Mouse (Mus musculus) urinary bladder, postnatal 10 days (tissue): ENCODE results near the gene Rsrc2.
"Not testable (repeated sequence)": the region's sequence is repeated elsewhere in the genome, so short reads cannot be mapped to it uniquely, and the experiment has no call there.

ENCODE experiments used
- DNase-seq: peaks from one replicate; pipeline ENCODE4 v3.0.0; 2022; ENCODE audit warnings: low spot score

Gene Rsrc2

DNA sequence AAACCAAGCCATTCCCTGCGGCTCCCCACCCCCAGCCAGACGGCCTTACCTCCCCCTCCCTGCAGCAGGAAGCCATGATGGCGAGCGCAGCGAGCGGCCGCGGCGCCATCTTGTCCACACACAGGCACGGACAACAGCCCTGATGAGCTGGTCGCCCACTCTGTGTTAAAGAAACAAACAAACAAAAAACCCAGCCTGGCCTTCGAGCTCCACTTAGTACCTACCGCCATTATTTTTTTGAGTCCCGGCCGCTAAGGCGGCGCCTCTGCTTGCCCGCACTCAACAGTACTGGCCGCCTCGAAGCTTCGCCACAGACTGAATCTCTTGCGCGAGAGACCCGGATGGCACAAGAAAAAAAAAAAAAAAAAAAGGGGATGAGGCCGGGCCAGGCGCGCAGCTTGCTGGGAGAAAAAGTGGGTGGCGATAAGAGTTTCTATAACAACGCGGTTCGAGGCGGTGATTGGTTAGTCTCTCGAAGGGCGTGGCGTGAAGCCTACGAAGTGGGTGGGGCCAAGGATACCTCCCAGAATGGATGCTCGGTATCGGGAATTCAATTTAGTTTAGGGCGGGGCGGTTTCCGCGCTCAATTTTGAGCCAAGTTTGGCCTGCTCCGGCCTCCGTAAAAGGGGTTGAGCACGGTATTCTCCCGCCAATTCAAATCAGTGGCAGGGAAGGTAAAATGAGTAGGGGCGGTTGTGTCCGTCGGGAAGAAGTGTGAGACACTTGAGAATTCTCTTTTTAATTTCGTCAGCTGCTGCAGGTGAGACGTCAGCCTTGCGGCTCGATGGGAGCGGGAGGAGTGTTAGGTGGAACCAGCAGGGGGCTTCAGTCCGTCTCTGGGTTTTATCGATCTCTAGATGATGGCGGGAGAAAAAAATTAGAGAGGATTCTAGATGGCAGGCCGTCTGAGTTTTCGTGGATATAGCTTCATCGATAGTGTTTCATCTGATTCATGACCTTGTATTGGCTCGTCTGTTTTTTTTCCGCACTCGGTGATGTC is at the start of gene Rsrc2, which contains the start of gene Kntc1:
Gene Rsrc2 (minus strand): TSS at position 350 of the 1,000 bp plus-strand sequence.
Gene Kntc1 (plus strand): TSS at position 652 of the 1,000 bp plus-strand sequence.
- DNase-seq: peak; percentile 92

DNA sequence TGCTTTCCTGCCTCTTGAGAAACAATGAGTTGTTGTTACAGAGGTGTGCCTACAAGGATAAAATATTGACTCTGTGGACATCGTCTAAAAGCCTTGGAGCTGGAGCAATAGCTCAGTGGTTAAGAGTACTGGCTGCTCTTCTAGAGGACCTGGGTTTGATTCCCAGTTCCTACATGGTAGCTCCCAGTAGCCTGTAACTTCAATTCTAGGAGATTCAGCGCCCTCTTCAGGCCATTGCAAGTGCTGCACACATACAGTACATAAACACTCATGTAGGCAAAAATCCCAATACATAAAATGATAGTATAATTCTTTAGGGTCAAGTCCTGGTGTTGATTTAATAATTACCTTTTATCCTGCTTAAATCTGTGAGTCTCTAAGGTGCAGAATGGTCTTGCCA is 43.9 kb upstream of the Rsrc2 start:
- no peak for DNase-seq

DNA sequence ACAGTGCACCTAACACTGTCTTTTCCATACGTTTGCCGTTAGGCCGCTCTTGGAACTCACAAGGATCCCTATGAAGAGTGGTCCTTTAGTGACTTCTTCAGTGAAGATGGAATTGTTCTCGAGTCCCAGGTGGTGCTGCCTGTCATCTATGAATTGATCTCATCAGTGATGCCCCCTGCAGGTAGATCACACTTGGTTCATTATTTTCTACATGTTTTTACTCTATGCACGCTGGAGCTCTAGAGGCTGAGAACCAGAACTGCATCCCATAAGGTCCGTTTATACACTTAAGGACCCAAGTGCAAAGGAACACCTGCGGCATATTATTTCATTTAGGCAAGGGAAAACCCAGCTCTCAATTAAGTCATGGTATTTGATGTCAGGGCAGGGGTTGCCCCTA is 39.8 kb upstream of the Rsrc2 start:
- no peak for DNase-seq

GRCm38 (mm10) chr5:123781864-123782263 is 32.6 kb upstream of the Rsrc2 start:
- no peak for DNase-seq

DNA sequence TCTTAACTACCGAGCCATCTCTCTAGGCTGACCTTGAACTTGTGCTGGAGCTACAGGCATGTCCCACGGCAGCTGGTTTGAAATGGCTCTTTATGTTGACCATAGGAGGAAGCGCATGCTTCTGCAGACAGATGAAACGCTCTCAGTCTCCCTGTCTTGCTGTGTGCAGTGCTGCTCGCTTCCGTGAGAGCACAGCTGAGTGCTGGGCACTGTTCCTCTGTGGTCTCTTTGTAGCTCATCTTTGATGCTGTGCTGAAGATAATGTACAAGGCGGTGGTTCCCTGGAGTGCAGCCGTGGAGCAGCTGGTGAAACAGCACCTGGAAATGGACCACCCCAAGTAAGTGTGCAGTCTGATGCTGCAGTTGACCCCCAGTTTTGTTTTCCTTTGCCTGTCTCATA is 31.5 kb upstream of the Rsrc2 start:
- DNase-seq: no peak

- no peak for DNase-seq
Observed at GRCm38 (mm10) chr5:123773441-123773840, 24.2 kb upstream of the Rsrc2 start.

DNA sequence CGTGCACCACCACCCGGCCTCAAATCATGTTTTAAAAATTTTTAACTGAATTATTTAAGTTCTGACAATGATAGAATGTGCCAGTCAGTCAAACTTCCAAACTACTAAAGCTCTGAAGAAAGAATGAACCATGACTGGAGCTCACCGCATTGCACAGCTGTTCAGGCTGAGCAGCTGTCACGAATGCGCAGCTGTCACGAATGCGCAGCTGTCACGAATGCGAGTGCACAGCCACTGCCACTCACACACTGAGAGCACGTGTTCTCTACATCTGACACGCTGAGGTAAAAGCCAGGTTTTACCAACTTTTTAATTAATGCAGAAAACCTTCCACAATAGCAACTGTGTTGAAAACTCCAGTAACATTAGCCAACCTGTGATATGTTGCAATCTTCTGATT is 17.2 kb upstream of the Rsrc2 start:
- not testable (repeated sequence) for DNase-seq

DNA sequence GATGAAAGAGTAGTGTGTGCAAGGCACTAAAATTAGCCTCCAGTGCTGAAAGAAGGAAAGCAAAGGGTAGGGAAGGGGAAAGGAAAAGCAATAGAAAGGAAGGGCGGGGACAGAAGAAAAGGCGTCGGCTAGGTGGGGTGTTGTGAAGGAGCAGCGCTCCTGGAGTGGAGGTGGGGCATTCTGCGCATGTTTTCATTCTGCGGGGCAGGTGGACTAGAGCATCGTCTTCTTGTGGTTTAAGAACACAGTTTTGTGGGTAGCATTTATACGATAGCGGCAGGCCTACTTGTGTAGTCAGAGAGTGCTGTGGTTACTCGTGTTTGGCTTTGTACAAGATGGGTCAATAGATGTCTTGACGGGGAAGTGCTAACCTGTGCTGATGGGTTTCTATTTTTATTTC is 16.3 kb upstream of the Rsrc2 start:
- DNase-seq: no peak

DNA sequence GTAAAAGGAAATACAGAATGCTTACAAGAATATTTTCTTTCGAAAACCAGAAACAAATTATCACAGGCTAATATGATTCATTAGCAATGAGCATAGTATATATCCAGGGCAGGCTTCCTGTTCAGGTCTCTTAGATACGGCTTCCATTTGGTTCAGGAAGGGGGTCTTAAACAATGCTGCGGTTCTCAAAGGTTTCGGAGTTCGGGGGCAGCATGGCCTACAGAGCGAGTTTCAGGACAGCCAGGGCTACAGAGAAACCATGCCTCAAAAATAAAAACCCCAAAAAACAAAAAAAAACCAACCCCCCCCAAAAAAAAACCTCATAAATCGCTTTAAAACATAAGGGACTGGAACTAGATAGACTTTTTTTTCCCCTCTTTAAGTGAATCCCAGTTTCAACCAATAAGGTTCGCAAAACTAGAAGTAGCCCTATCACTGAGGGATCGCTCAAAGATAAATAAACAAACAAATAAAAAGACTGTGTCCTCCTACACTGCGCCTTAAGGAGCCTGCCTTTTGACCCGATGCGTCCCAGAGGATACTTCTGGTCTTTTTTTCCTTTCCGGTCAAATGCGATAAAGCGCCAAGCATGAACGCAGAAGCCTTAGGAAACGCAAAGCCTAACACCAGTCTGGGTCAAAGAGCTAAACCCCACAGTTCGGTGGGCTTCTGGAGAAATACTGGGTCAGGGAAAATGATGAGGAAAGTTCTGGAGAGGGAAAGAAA is 712 bp downstream of the Rsrc2 start:
- no peak for DNase-seq

GRCm38 (mm10) chr5:123747604-123748003 is 1.6 kb downstream of the Rsrc2 start:
- no peak for DNase-seq

DNA sequence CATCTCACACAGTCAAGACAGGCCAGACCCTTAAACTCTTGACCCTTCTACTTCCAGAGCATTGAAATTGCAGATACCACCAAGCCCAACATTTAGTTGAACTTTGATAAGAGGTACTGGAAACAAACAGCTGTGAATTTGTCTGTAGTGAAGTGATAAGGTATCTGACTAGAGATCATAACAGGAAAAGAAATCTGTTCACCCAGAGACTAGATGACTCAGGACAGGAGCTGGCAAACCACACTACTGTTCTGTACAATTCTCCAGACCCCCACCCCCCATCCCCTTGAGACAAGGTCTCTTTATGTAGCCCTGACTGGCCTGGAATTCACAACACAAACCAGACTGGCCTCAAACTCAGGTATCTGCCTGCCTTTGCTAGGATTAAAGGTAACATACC is 3.0 kb downstream of the Rsrc2 start:
- no peak for DNase-seq

- no peak for DNase-seq
Observed at GRCm38 (mm10) chr5:123744358-123744757, 4.9 kb downstream of the Rsrc2 start.

GRCm38 (mm10) chr5:123730981-123731380 is 18.2 kb downstream of the Rsrc2 start:
- DNase-seq: no peak

DNA sequence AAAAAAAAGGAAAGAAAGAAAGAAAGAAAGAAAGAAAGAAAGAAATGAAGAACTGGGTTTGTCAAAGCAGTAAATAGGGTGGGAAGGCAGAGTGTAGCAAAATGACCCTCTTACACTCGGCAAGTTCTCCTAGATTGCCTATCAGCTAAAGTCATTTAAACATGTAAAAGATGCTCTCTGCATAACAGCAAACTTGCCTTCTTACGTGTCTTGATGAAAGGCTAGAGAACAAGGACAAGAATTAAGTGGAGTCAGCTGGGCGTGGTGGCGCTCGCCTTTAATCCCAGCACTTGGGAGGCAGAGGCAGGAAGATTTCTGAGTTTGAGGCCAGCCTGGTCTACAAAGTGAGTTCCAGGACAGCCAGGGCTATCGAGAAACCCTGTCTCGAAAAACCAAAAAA is 25.4 kb downstream of the Rsrc2 start:
- DNase-seq: not testable (repeated sequence)

DNA sequence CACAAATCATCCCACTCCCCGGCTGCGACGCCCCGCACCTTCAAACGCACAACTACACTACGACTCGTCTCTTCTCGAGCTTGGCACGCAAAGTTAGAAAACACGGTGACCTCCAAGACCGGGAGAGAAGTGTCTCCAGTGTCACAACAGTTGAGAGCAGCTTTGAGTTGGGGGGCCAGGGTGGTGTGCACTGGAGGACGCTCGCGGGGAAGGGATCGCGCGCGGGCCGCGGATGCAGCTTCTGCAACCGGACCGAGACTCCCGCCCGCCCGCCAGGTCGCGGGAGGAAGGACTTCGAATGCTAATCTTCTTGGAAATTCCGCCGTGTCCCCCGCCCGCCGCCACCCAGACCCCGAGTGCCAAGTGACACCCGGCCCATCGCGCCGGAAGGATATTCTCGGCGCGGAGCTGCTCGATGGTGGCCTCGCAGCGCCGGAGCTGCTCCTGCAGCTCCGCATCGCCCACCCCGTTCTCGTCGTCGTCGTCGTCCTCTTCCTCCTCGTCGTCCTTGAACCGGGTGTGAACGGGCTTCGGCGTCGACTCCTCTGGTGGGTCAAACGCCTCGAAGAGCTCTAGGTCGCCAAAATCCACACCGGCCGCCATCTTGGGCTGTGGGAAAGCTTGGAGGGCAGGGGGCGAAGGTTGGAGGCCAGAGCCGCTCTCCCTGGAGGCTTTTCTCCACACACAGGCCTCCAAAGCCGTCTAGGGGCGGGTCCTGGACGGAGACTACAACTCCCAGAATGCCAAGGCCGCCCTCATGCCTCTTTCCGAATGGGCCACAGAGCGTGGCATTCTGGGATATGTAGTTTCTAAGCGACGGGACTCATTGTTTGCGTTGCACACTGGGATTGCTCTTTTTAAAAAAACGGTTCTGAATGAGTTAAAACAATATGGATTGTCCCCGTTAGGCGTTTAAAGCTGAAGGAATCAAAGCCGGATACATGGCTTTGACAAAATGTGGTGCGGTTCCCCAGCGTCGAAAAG is 28.6 kb downstream of the Rsrc2 start, which contains the start of gene Zcchc8:
Gene Zcchc8 (minus strand): TSS at position 773 of the 984 bp plus-strand sequence.
- DNase-seq: peak; percentile 63

- no peak for DNase-seq
Observed at GRCm38 (mm10) chr5:123714622-123715021, 34.6 kb downstream of the Rsrc2 start.

DNA sequence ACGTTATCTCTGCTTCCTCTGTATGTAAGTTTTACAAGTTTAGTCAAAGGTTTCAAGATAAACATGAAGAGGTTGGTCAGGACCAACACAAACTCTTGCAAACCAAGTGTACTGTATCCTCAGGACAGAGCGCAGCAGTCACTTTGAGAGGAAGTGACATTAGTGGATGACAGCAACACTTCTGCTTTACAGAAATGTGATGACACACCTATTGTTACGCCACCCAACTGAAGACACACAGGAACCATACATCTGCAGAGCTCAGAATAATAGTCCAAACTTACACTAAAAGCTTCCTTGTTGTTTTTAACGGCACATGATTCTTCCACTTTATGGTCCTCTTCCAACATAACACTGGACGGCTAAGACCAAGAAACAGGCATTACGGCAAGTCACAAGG is 35.4 kb downstream of the Rsrc2 start:
- DNase-seq: no peak

DNA sequence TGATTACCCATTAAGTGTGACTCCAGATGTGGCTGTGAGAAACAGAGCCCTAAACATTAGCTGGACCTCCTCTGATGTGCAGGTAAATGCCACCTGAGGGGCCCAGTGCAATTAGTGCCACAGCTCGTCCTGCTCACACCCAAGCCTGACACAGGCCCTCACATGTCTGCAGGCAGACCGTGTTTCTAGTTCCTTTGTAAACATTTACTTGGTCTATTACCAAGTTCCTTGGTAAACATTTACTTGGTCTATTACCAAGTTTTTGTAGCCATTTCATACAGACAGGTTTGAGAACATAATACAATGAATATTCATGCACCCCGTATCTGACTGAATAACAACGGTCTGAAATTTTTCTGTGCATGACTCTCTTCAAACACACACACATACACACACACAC is 39.6 kb downstream of the Rsrc2 start:
- no peak for DNase-seq

DNA sequence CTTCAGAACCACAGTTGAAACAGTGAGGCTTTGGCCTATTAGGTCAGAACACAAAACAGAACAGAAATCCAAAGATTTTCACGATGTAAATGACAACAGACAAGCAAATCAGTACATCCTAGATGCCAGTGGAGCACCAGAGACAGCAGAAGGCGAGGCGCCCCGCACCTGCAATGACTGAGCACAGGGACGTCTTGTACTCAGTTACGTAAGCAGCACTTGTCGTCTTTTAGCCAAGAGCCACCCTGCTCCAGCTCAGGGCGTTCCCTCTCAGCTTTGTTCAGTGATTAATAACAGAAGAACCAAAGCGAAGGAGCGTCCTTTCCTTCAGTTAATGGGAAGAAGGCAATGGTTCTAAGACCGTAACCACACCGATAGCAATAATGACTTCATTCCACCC is 40.6 kb downstream of the Rsrc2 start:
- DNase-seq: no peak

- DNase-seq: no peak
Observed at GRCm38 (mm10) chr5:123700625-123701024, 48.6 kb downstream of the Rsrc2 start.

GRCm38 (mm10) chr5:123699198-123699597 is 50.0 kb downstream of the Rsrc2 start:
- peak; percentile 58 for DNase-seq

DNA sequence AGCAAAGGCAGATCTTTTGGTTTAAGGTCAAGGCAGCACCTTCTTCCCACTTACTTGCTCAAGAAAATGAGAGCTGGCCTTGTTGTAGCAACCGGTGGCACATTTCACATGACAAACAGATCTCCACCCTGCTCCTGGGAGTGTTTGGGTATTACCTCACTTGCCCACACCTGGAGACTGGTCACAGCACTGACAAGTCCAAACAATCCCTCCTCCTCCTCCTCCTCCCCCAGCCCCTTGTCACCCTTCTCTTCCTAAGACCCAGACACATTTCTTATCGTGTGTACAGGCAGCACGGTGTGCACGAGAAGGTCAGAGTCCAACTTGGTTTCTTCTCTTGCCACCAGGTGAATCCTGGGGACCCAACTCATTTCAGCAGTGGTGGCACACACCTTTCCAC is 52.3 kb downstream of the Rsrc2 start:
- no peak for DNase-seq
